In genomic region chr6:121424403-121424802, GRCm38 (mm10) we compare ENCODE assay signal across 16 mouse cellular contexts. TPM values are rescaled to one million over a fixed set of nuclear protein-coding genes. Genes with fewer than 3 reads are reported as not detected.
DNase-seq lines count a peak whose midpoint lies in the region; ATAC-seq lines count a peak whose summit lies in the region.
"Had no signal": no experiment of that assay in that cellular context is flagged by ENCODE, and none has a peak within 500 bp of the region (broad histone marks: within the 10 kb centered on the region; RNA-seq: fewer than 3 reads in every experiment).

No protein-coding gene starts in this region.

- no peak overlapping the region for H3K4me3 ChIP-seq in heart, embryonic 12.5 days
- H3K4me3 ChIP-seq in midbrain, embryonic 11.5 days (ENCODE audit: low read depth, low read length), result no peak overlapping the region
- H3K4me3 ChIP-seq in midbrain, embryonic 10.5 days, result no peak overlapping the region
- H3K4me3 ChIP-seq in hindbrain, embryonic 14.5 days (replicated peaks; ENCODE audit: low read length), result no peak overlapping the region
- H3K4me3 ChIP-seq in midbrain, embryonic 15.5 days, result no peak overlapping the region
- H3K4me3 ChIP-seq: intestine, embryonic 15.5 days; liver, embryonic 12.5 days had no signal

- no peaks in the 10 kb centered on the region for H3K9me3 ChIP-seq in heart, embryonic 12.5 days (replicated peaks)
- H3K9me3 ChIP-seq in midbrain, embryonic 11.5 days (ENCODE audit: control insufficient read depth, low read length), result no peaks in the 10 kb centered on the region
- no peaks in the 10 kb centered on the region for H3K9me3 ChIP-seq in midbrain, embryonic 10.5 days (replicated peaks)
- no peaks in the 10 kb centered on the region for H3K9me3 ChIP-seq in hindbrain, embryonic 14.5 days (ENCODE audit: control insufficient read depth, low read length)
- H3K9me3 ChIP-seq in midbrain, embryonic 15.5 days, result no peaks in the 10 kb centered on the region
- H3K9me3 ChIP-seq: intestine, embryonic 15.5 days; liver, embryonic 12.5 days had no signal

- no peak overlapping the region for H3K4me2 ChIP-seq in heart, embryonic 12.5 days
- no peak overlapping the region for H3K4me2 ChIP-seq in midbrain, embryonic 11.5 days
- H3K4me2 ChIP-seq in hindbrain, embryonic 14.5 days (replicated peaks), result no peak overlapping the region
- H3K4me2 ChIP-seq in midbrain, embryonic 15.5 days, result no peak overlapping the region
- H3K4me2 ChIP-seq: intestine, embryonic 15.5 days; liver, embryonic 12.5 days had no signal

- H3K4me1 ChIP-seq in heart, embryonic 12.5 days (replicated peaks), result no peaks in the 10 kb centered on the region; the same call in 1 of the 2 replicates
- H3K4me1 ChIP-seq in midbrain, embryonic 11.5 days (ENCODE audit: control insufficient read depth, insufficient read depth, low read length), result no peaks in the 10 kb centered on the region
- peaks cover 16% of the 10 kb centered on the region for H3K4me1 ChIP-seq in midbrain, embryonic 10.5 days
- no peaks in the 10 kb centered on the region for H3K4me1 ChIP-seq in hindbrain, embryonic 14.5 days (replicated peaks; ENCODE audit: control insufficient read depth, insufficient read depth, low read length)
- no peaks in the 10 kb centered on the region for H3K4me1 ChIP-seq in midbrain, embryonic 15.5 days
- H3K4me1 ChIP-seq: intestine, embryonic 15.5 days; liver, embryonic 12.5 days had no signal

- H3K36me3 ChIP-seq in heart, embryonic 12.5 days, result no peaks in the 10 kb centered on the region
- no peaks in the 10 kb centered on the region for H3K36me3 ChIP-seq in midbrain, embryonic 11.5 days (ENCODE audit: control insufficient read depth, insufficient read depth, low read length)
- H3K36me3 ChIP-seq in midbrain, embryonic 10.5 days, result no peaks in the 10 kb centered on the region
- no peaks in the 10 kb centered on the region for H3K36me3 ChIP-seq in hindbrain, embryonic 14.5 days (replicated peaks; ENCODE audit: control insufficient read depth, insufficient read depth)
- no peaks in the 10 kb centered on the region for H3K36me3 ChIP-seq in midbrain, embryonic 15.5 days (replicated peaks)
- H3K36me3 ChIP-seq: intestine, embryonic 15.5 days; liver, embryonic 12.5 days had no signal

- no peak for DNase-seq in heart, postnatal 4 days
- no peak for DNase-seq in midbrain, embryonic 11.5 days (ENCODE audit: low spot score, missing footprints)
- no peak for DNase-seq in midbrain, embryonic 10.5 days (ENCODE audit: low spot score)
- no peak for DNase-seq in hindbrain, embryonic 14.5 days (ENCODE audit: low spot score)
- DNase-seq: cerebellum, adult 11 months; left cerebral cortex, postnatal 4 days; lung, postnatal 10 days; thymus, adult 2 months had no signal

- peaks cover 62% of the 10 kb centered on the region for H3K27me3 ChIP-seq in heart, embryonic 12.5 days (replicated peaks)
- no peaks in the 10 kb centered on the region for H3K27me3 ChIP-seq in midbrain, embryonic 11.5 days (ENCODE audit: control insufficient read depth, insufficient read depth, low read length)
- no peaks in the 10 kb centered on the region; the same call in 1 of the 2 replicates for H3K27me3 ChIP-seq in midbrain, embryonic 10.5 days (ENCODE audit: low read depth, poor library complexity, severe bottlenecking)
- H3K27me3 ChIP-seq in hindbrain, embryonic 14.5 days (ENCODE audit: control insufficient read depth, insufficient read depth, low read length), result no peaks in the 10 kb centered on the region
- no peaks in the 10 kb centered on the region for H3K27me3 ChIP-seq in midbrain, embryonic 15.5 days (replicated peaks)
- H3K27me3 ChIP-seq: intestine, embryonic 15.5 days had no signal

- H3K9ac ChIP-seq in heart, embryonic 12.5 days, result no peak overlapping the region
- H3K9ac ChIP-seq in midbrain, embryonic 11.5 days (ENCODE audit: low read length), result no peak overlapping the region
- no peak overlapping the region for H3K9ac ChIP-seq in hindbrain, embryonic 14.5 days
- H3K9ac ChIP-seq in midbrain, embryonic 15.5 days, result no peak overlapping the region
- H3K9ac ChIP-seq: intestine, embryonic 15.5 days; liver, embryonic 12.5 days had no signal

- WGBS in heart, embryonic 12.5 days, result 32% methylated on average over 12 of the region's 12 CpGs
- WGBS in midbrain, embryonic 11.5 days, result 52% methylated on average over 12 of the region's 12 CpGs
- WGBS in midbrain, embryonic 10.5 days, result 55% methylated on average over 12 of the region's 12 CpGs
- whole genome bisulfite sequencing in hindbrain, embryonic 14.5 days, result 49% methylated on average over 12 of the region's 12 CpGs
- 44% methylated on average over 12 of the region's 12 CpGs for WGBS in midbrain, embryonic 15.5 days

- peak; percentile 36; the same call in 1 of the 2 replicates for ATAC-seq in heart, embryonic 12.5 days (ENCODE audit: insufficient number of reproducible peaks, low FRiP score)
- peak; percentile 55 for ATAC-seq in midbrain, embryonic 11.5 days (ENCODE audit: low FRiP score)
- ATAC-seq in hindbrain, embryonic 14.5 days (ENCODE audit: low FRiP score), result peak; percentile 32; the same call in 1 of the 2 replicates
- ATAC-seq in midbrain, embryonic 15.5 days (replicated peaks), result peak; percentile 32; the same call in 1 of the 2 replicates
- ATAC-seq in megakaryocyte-erythroid progenitor cell, adult 5-6 weeks (replicated peaks; ENCODE audit: low FRiP score, low TSS enrichment, poor library complexity, severe bottlenecking), result no peak
- ATAC-seq: intestine, embryonic 15.5 days; liver, embryonic 12.5 days had no signal

- no peak overlapping the region for H3K27ac ChIP-seq in heart, embryonic 12.5 days (ENCODE audit: poor library complexity, severe bottlenecking)
- no peak overlapping the region for H3K27ac ChIP-seq in midbrain, embryonic 11.5 days (ENCODE audit: low read depth, low read length)
- no peak overlapping the region for H3K27ac ChIP-seq in midbrain, embryonic 10.5 days (replicated peaks)
- H3K27ac ChIP-seq in hindbrain, embryonic 14.5 days, result no peak overlapping the region
- H3K27ac ChIP-seq in midbrain, embryonic 15.5 days, result no peak overlapping the region
- H3K27ac ChIP-seq: intestine, embryonic 15.5 days; liver, embryonic 12.5 days had no signal

RNA-seq across cellular contexts. Expression of gene Iqsec3, which starts 49.1 kb away (rescaled TPM):
- polyA plus RNA-seq in heart, embryonic 12.5 days (2016; fragmentation: Nextera tagmentation; extraction: Ambion mirVana), result not detected in 2 replicates
- under 1 TPM; 0.19 to 0.32 TPM for total RNA-seq in heart, postnatal 4 days (2021)
- 0.72 and 0.88 TPM in 2 replicates for polyA plus RNA-seq in midbrain, embryonic 11.5 days (2014; fragmentation: Nextera tagmentation; extraction: Ambion mirVana)
- 0.23 and 0.67 TPM in 2 replicates for polyA plus RNA-seq in midbrain, embryonic 10.5 days (2016; fragmentation: Nextera tagmentation; extraction: Ambion mirVana)
- polyA plus RNA-seq in hindbrain, embryonic 14.5 days (2014; fragmentation: Nextera tagmentation; extraction: Ambion mirVana), result 17.3 and 19.7 TPM in 2 replicates
- 12.4 and 13.7 TPM in 2 replicates for polyA plus RNA-seq in midbrain, embryonic 15.5 days (2015; fragmentation: Nextera tagmentation; extraction: Ambion mirVana)
- not detected in 2 replicates for total RNA-seq in megakaryocyte-erythroid progenitor cell, adult 5-6 weeks (2014; fragmentation: Nextera tagmentation)
- not detected in 2 replicates for total RNA-seq in megakaryocyte-erythroid progenitor cell, adult 5-6 weeks (2017)
- total RNA-seq: common myeloid progenitor, adult 5-6 weeks; neutrophil, adult 5-6 weeks had no signal
- polyA plus RNA-seq: heart, embryonic 16.5 days; liver, embryonic 12.5 days had no signal
